Mouse (Mus musculus): Measurements from ENCODE around the gene Wdfy3.

Gene Wdfy3

DNA sequence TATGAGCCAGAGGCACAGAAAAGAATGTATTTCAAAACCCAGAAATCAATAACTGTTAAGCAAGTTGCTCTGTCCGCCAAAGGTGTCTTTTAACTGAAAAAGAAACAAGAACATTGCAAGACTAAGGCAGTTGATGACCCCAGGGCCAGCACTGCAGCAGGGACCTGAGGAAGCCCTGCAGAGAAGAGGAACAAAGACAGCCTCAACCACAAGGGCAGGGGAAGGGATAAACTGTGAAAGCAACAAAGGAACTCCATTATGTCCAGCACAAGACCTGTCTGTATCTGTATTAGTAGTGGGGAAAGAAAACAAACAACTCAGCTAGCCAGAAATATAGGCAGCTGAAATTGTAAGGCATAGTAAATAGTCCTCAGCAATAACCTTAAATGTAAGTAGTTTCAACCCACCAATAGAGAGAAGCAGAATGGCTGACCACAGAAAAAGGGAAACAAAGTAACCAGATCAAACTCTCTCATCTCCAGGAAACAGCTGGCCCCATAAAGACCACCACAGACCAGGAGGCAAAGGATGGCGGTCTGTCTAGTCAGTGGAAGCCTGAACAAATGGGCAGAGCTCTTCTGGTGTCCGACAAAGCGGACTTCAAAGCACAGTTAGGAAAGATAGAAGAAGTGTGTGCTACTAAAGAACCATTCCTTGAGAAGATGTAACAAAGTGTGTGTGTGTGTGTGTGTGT lies 283.7 kb downstream of the Wdfy3 start:
- DNase-seq (ENCODE audit: low spot score in 2 of 2), result no peak

DNA sequence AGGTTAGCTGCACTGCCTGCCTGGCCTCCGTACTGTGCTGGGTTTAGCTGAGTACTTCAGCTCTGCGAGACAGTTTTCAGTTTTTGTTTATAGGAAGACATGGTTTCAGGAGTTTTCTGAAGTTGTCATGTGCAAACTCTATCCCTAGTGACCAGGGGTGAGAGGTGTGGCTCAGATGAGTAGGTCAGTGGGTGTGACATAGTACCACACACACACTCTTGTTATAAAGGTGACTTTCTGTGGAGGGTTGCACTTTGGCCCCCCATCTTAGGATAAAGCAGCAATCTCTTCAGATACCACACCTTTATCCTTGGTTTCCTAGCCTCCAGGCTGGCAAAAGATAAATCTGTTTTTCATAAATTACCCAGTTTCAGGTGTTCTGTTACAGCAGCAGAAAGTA lies 284.9 kb downstream of the Wdfy3 start:
- no peak for DNase-seq (ENCODE audit: low spot score in 2 of 2)

DNA sequence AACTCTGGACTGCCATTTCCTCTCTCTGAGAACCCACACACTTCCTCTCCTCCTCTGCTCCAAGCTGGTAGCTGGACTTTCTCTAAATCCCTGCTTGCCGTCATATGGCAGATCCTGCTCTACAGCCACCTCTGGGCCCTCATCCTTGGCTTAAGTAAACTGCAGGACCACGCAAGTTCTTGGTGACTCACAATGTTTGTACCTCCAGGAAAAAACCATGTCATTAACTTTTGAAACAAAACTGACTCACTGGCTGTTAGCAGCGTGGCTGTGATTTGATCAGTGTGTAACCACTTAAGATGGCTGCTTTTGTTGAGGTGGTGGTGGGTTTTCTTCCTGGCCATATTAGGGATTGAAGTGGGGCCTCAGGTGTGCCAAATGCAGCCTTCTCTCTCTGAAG lies 285.4 kb downstream of the Wdfy3 start:
- no peak for DNase-seq (ENCODE audit: low spot score in 2 of 2)
